Mouse (Mus musculus) megakaryocyte, embryonic 14.5 days (primary cell): ENCODE data around the gene Hand1. TPM values are rescaled to one million over a fixed set of nuclear protein-coding genes. Genes with fewer than 3 reads are reported as not detected.
"Not testable (repeated sequence)": the region's sequence is repeated elsewhere in the genome, so short reads cannot be mapped to it uniquely, and the experiment has no call there.

ENCODE experiments used
- H3K27me3 ChIP-seq: replicated peaks from 2 replicates; pipeline ENCODE3; 2012; ENCODE audit warnings: inconsistent platforms
- H3K36me3 ChIP-seq: replicated peaks from 2 replicates; pipeline ENCODE3; 2012; ENCODE audit warnings: low read length, inconsistent platforms, mixed read lengths
- H3K4me1 ChIP-seq: 2 replicates; pipeline ENCODE4 v1.6.1; 2012; ENCODE audit warnings: inconsistent platforms
- H3K4me3 ChIP-seq: replicated peaks from 2 replicates; pipeline ENCODE3; 2012; ENCODE audit warnings: moderate library complexity, mild to moderate bottlenecking, inconsistent platforms
- H3K9me3 ChIP-seq: 2 replicates; pipeline ENCODE4 v1.6.1; 2012; ENCODE audit warnings: inconsistent platforms
- FLI1 ChIP-seq: IDR thresholded peaks from 2 replicates; pipeline ENCODE4 v1.6.1; 2012; ENCODE audit warnings: low read length, inconsistent platforms, mixed read lengths
- GATA1 ChIP-seq: IDR thresholded peaks from 3 replicates; pipeline ENCODE4 v1.6.1; 2012; ENCODE audit warnings: mixed read lengths, low read length, inconsistent platforms, borderline replicate concordance
- polyA plus RNA-seq: library from polyadenylated mRNA; stranded (reverse); fragments of >175 nt; gene quantifications from 2 replicates; pipeline ENCODE4 v1.2.3, GENCODE M21; 2012; ENCODE audit warnings: low replicate concordance; ENCODE audit not compliant: insufficient read depth

Gene Hand1
- polyA plus RNA-seq, 1 experiment: not detected

DNA sequence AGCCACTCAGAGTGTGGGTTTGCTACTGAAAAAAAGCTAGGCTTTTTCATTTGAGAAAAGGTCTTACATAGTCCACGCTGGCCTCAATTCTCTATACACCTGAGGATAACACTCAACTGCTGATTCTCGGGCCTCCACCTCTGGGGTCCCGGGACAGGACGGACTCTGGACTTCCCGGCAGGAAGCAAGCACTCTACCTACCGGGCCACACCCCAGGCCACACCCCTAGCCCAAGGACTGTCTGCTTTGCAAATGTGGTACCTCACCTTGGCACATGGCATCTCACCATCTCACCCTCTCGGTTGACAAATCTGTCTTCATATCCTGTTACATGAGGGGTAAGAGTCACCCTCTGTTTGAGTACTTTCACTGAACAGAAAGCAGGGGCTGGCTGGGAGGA lies 17.7 kb upstream of the Hand1 start:
- TF ChIP-seq FLI1: no peak
- TF ChIP-seq GATA1: no peak
- no peaks in the 10 kb centered on the region for H3K36me3 ChIP-seq
- H3K9me3 ChIP-seq: no peaks in the 10 kb centered on the region
- H3K4me1 ChIP-seq: 0 out of 2 replicates have a peak, but pooled peaks cover 7% of the 10 kb centered on the region
- no peak overlapping the region for H3K4me3 ChIP-seq
- peaks cover 66% of the 10 kb centered on the region for H3K27me3 ChIP-seq

DNA sequence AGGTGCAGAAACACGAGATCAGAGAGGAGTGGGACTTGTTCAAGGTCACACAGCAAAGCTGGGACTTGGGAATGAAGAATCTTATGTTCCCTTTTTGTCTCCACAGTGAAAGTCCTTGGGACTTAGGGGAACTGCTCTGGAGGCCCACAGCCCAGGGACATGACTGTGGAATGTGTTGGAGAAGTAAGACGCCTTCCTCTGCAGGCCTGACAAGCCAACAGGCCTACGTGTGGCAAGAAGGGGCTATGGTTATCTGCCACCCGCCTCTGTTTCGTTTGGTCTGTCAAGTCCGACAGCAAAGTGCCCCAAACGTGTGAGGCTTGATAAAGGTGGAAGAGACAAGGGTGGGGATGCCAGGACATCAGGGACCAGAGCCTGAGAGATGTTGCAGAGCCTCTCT lies 14.8 kb upstream of the Hand1 start:
- Histone ChIP-seq H3K27me3 (peaks cover 61% of the 10 kb centered on the region), H3K4me3 (no peak overlapping the region), H3K9me3 (no peaks in the 10 kb centered on the region), H3K36me3 (no peaks in the 10 kb centered on the region), H3K4me1 (0 out of 2 replicates have a peak, but pooled peaks cover 7% of the 10 kb centered on the region)
- TF ChIP-seq GATA1: no peak
- no peak for TF ChIP-seq FLI1

GRCm38 (mm10) chr11:57846421-57847363 lies 14.1 kb upstream of the Hand1 start:
- peaks cover 58% of the 10 kb centered on the region for H3K27me3 ChIP-seq
- not testable (repeated sequence) for H3K4me3 ChIP-seq, H3K4me1 ChIP-seq, H3K36me3 ChIP-seq, H3K9me3 ChIP-seq

DNA sequence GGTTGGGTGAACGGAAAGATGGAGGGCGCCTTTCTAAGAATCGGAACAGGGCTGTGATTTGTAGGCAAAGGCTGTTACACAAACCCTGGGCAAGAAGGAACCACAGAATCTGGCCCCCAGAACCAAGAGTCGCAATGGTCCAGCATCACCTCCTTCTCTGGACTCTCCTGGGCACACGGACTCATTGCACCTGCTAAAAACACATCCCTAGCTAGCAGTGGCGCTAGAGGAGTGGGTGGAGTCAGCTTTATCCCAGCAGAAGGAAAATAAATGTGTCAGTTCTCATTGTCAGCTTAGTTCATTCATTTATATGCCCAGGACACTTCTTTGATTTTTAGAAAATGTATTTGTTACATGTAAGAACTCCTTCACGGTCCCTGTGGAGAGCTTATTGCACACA lies 8.8 kb upstream of the Hand1 start:
- Histone ChIP-seq H3K27me3 (peaks cover 74% of the 10 kb centered on the region), H3K4me3 (no peak overlapping the region), H3K36me3 (no peaks in the 10 kb centered on the region), H3K4me1 (0 out of 2 replicates have a peak, but pooled peaks cover 3% of the 10 kb centered on the region), H3K9me3 (no peaks in the 10 kb centered on the region)
- no peak for TF ChIP-seq GATA1
- no peak for TF ChIP-seq FLI1

GRCm38 (mm10) chr11:57840986-57841385 lies 8.4 kb upstream of the Hand1 start:
- no peaks in the 10 kb centered on the region for H3K9me3 ChIP-seq
- H3K27me3 ChIP-seq: peaks cover 78% of the 10 kb centered on the region
- TF ChIP-seq FLI1 (no peak), GATA1 (no peak)

GRCm38 (mm10) chr11:57837861-57838680 lies 5.5 kb upstream of the Hand1 start:
- Histone ChIP-seq H3K4me1 (peaks cover 9% of the 10 kb centered on the region; the same call in 1 of the 2 replicates), H3K4me3 (no peak overlapping the region), H3K9me3 (no peaks in the 10 kb centered on the region), H3K36me3 (no peaks in the 10 kb centered on the region), H3K27me3 (peaks cover 89% of the 10 kb centered on the region)
- no peak for TF ChIP-seq GATA1
- no peak for TF ChIP-seq FLI1

More at GRCm38 (mm10) chr11:57840986-57841385, 8.4 kb upstream of the Hand1 start:
- Histone ChIP-seq H3K4me3 (no peak overlapping the region), H3K4me1 (0 out of 2 replicates have a peak, but pooled peaks cover 3% of the 10 kb centered on the region), H3K36me3 (no peaks in the 10 kb centered on the region)

- H3K27me3 ChIP-seq: peaks cover 94% of the 10 kb centered on the region
- peaks cover 9% of the 10 kb centered on the region; the same call in 1 of the 2 replicates for H3K4me1 ChIP-seq
- H3K9me3 ChIP-seq: 0 out of 2 replicates have a peak, but pooled peaks cover 3% of the 10 kb centered on the region
- no peaks in the 10 kb centered on the region for H3K36me3 ChIP-seq
- TF ChIP-seq FLI1 (no peak), GATA1 (no peak)
- H3K4me3 ChIP-seq: no peak overlapping the region
Observed at GRCm38 (mm10) chr11:57836872-57837680, 4.5 kb upstream of the Hand1 start.

- no peak overlapping the region for H3K4me3 ChIP-seq
- H3K27me3 ChIP-seq: peaks cover 97% of the 10 kb centered on the region
- no peak for TF ChIP-seq FLI1
- no peak for TF ChIP-seq GATA1
- H3K9me3 ChIP-seq: 0 out of 2 replicates have a peak, but pooled peaks cover 8% of the 10 kb centered on the region
- peaks cover 11% of the 10 kb centered on the region; the same call in 1 of the 2 replicates for H3K4me1 ChIP-seq
- H3K36me3 ChIP-seq: no peaks in the 10 kb centered on the region
Observed at GRCm38 (mm10) chr11:57836401-57836800, 3.8 kb upstream of the Hand1 start.

GRCm38 (mm10) chr11:57835931-57836330 lies 3.3 kb upstream of the Hand1 start:
- Histone ChIP-seq H3K9me3 (0 out of 2 replicates have a peak, but pooled peaks cover 8% of the 10 kb centered on the region), H3K27me3 (peaks cover 97% of the 10 kb centered on the region), H3K4me3 (no peak overlapping the region), H3K4me1 (peaks cover 15% of the 10 kb centered on the region; the same call in 1 of the 2 replicates), H3K36me3 (no peaks in the 10 kb centered on the region)
- no peak for TF ChIP-seq GATA1
